Mouse (Mus musculus) testis, adult 2 months (tissue): ENCODE results near the gene Rnf130.

Experiments
- CTCF ChIP-seq: fragments of 200-500 bp; IDR thresholded peaks from 2 replicates; pipeline ENCODE4 v1.5.1; 2012; ENCODE audit warnings: low read depth, mild to moderate bottlenecking, inconsistent platforms, low read length, moderate library complexity; ENCODE audit not compliant: control insufficient read depth, insufficient read depth, insufficient replicate concordance
- POLR2A ChIP-seq: fragments of 200-500 bp; IDR thresholded peaks from 2 replicates; pipeline ENCODE4 v1.6.1; 2012; ENCODE audit warnings: low read depth, mild to moderate bottlenecking, inconsistent platforms, low read length, moderate library complexity; ENCODE audit not compliant: control insufficient read depth

GRCm38 (mm10) chr11:50066088-50066487 lies 40.9 kb downstream of the Rnf130 start:
- TF ChIP-seq CTCF: no peak
- TF ChIP-seq POLR2A: no peak
